Mouse (Mus musculus): ENCODE measurements around the gene Cnn3.
A peak's percentile ranks its signal among the peaks of the same experiment; 100 is the strongest.

Cnn3 gene

GRCm38 (mm10) chr3:121485201-121485600 lies 58.9 kb downstream of the Cnn3 start:
- TF ChIP-seq GATA4 (IDR thresholded peaks at IDR 0.05; ENCODE audit: insufficient replicate concordance, low read length): no peak

GRCm38 (mm10) chr3:121489462-121490118 lies 63.3 kb downstream of the Cnn3 start:
- no peak for TF ChIP-seq GATA4 (IDR thresholded peaks at IDR 0.05; ENCODE audit: insufficient replicate concordance, low read length)

GRCm38 (mm10) chr3:121490941-121491340 lies 64.6 kb downstream of the Cnn3 start:
- TF ChIP-seq GATA4 (IDR thresholded peaks at IDR 0.05; ENCODE audit: insufficient replicate concordance, low read length): no peak

- TF ChIP-seq GATA4 (IDR thresholded peaks at IDR 0.05; ENCODE audit: insufficient replicate concordance, low read length): no peak
Observed at GRCm38 (mm10) chr3:121492026-121492425, 65.7 kb downstream of the Cnn3 start.

- TF ChIP-seq GATA4 (IDR thresholded peaks at IDR 0.05; ENCODE audit: insufficient replicate concordance, low read length): no peak
Observed at GRCm38 (mm10) chr3:121493997-121494421, 67.7 kb downstream of the Cnn3 start.

GRCm38 (mm10) chr3:121500225-121500624 lies 73.9 kb downstream of the Cnn3 start:
- no peak for TF ChIP-seq GATA4 (IDR thresholded peaks at IDR 0.05; ENCODE audit: insufficient replicate concordance, low read length)

- peak; percentile 91 for TF ChIP-seq GATA4 (IDR thresholded peaks at IDR 0.05; ENCODE audit: insufficient replicate concordance, low read length)
Observed at GRCm38 (mm10) chr3:121500734-121501133, 74.4 kb downstream of the Cnn3 start.

- TF ChIP-seq GATA4 (IDR thresholded peaks at IDR 0.05; ENCODE audit: insufficient replicate concordance, low read length): no peak
Observed at GRCm38 (mm10) chr3:121504927-121505487, 78.7 kb downstream of the Cnn3 start.

GRCm38 (mm10) chr3:121506175-121506574 lies 79.9 kb downstream of the Cnn3 start:
- TF ChIP-seq GATA4 (IDR thresholded peaks at IDR 0.05; ENCODE audit: insufficient replicate concordance, low read length): no peak

- no peak for TF ChIP-seq GATA4 (IDR thresholded peaks at IDR 0.05; ENCODE audit: insufficient replicate concordance, low read length)
Observed at GRCm38 (mm10) chr3:121506756-121507155, 80.5 kb downstream of the Cnn3 start.

- TF ChIP-seq GATA4 (IDR thresholded peaks at IDR 0.05; ENCODE audit: insufficient replicate concordance, low read length): no peak
Observed at GRCm38 (mm10) chr3:121507678-121508077, 81.4 kb downstream of the Cnn3 start.

Measured in liver, adult (tissue).